Mouse (Mus musculus): ENCODE data around the gene Synm. TPM values are rescaled to one million over a fixed set of nuclear protein-coding genes. Genes with fewer than 3 reads are reported as not detected.

Synm gene
- polyA plus RNA-seq, 1 experiment from 2014 or later, result 0.28 TPM

- H3K4me2 ChIP-seq (ENCODE audit: low read depth, low read length), result no peak overlapping the region
- no peaks in the 10 kb centered on the region for H3K9me3 ChIP-seq (replicated peaks; ENCODE audit: control insufficient read depth, low read length)
- no peak overlapping the region for H3K9ac ChIP-seq (ENCODE audit: low read depth, low read length)
- no peak for ATAC-seq (ENCODE audit: low read depth)
- H3K27ac ChIP-seq (ENCODE audit: low read length), result no peak overlapping the region
- no peaks in the 10 kb centered on the region for H3K4me1 ChIP-seq (ENCODE audit: control insufficient read depth, low read depth, low read length)
- no peak overlapping the region for H3K4me3 ChIP-seq (ENCODE audit: low read depth, low read length)
- H3K36me3 ChIP-seq (ENCODE audit: control insufficient read depth, insufficient read depth), result peaks cover 2% of the 10 kb centered on the region; the same call in 1 of the 2 replicates
- no peaks in the 10 kb centered on the region for H3K27me3 ChIP-seq (ENCODE audit: control insufficient read depth, insufficient read depth, low read depth, low read length)
- WGBS (ENCODE audit: insufficient replicate concordance), result 70% methylated on average over 9 of the region's 9 CpGs
These were observed 78.5 kb downstream of the Synm start for GRCm38 (mm10) chr7:67681078-67681477.

Small RNA genes lying within 50 kb of the gene (microRNA-seq; reads per million reads assigned to microRNA genes)
- not detected for gene Gm23844

Other genes starting within 250 kb of the Synm start
- gene Lrrc28, start 114.5 kb downstream of the Synm start, polyA plus RNA-seq (2015; fragmentation: Nextera tagmentation; extraction: Ambion mirVana), result 5.3 and 6.6 TPM in 2 replicates
- gene Ttc23, start 112.3 kb downstream of the Synm start, polyA plus RNA-seq (2015; fragmentation: Nextera tagmentation; extraction: Ambion mirVana), result 5.0 and 6.0 TPM in 2 replicates
- gene Igf1r, start 193.1 kb upstream of the Synm start, polyA plus RNA-seq (2015; fragmentation: Nextera tagmentation; extraction: Ambion mirVana), result 3.2 and 3.7 TPM in 2 replicates

Measured in liver, embryonic 16.5 days (tissue).